Mouse (Mus musculus) neural tube, embryonic 14.5 days (tissue): ENCODE data around the gene Saa4. TPM values are rescaled to one million over a fixed set of nuclear protein-coding genes. Genes with fewer than 3 reads are reported as not detected.
A peak's percentile ranks its signal among the peaks of the same experiment; 100 is the strongest.

Source experiments
- ATAC-seq: fragments of 200-750 bp; cut with Nextera tagmentation; 2 replicates; pipeline ENCODE4 v1.8.0; 2017; ENCODE audit warnings: low read depth, mild to moderate bottlenecking, moderate TSS enrichment, moderate library complexity
- H3K27ac ChIP-seq: fragments of 300-500 bp; sonication (generic); 2 replicates; pipeline ENCODE4 v1.5.1; 2014; ENCODE audit warnings: low read depth, mild to moderate bottlenecking, control low read depth, low read length, moderate library complexity, mixed read lengths
- H3K27me3 ChIP-seq: fragments of 300-500 bp; sonication (generic); 2 replicates; pipeline ENCODE4 v1.6.1; 2014; ENCODE audit warnings: low read length; ENCODE audit not compliant: control insufficient read depth, insufficient read depth
- H3K36me3 ChIP-seq: fragments of 300-500 bp; sonication (generic); 2 replicates; pipeline ENCODE4 v1.6.1; 2014; ENCODE audit warnings: low read length, mixed read lengths; ENCODE audit not compliant: control insufficient read depth, insufficient read depth
- H3K4me1 ChIP-seq: fragments of 300-500 bp; sonication (generic); 2 replicates; pipeline ENCODE4 v1.6.1; 2014; ENCODE audit warnings: low read length; ENCODE audit not compliant: control insufficient read depth, insufficient read depth
- H3K4me2 ChIP-seq: fragments of 300-500 bp; sonication (generic); 2 replicates; pipeline ENCODE4 v1.6.1; 2014; ENCODE audit warnings: mild to moderate bottlenecking, low read depth, low read length, control low read depth
- H3K4me3 ChIP-seq: fragments of 300-500 bp; sonication (generic); 2 replicates; pipeline ENCODE4 v1.5.1; 2014; ENCODE audit warnings: low read depth, low read length, control low read depth, mixed read lengths
- H3K9ac ChIP-seq: fragments of 300-500 bp; sonication (generic); replicated peaks from 2 replicates; pipeline ENCODE4 v1.6.1; 2014; ENCODE audit warnings: low read depth, mild to moderate bottlenecking, control low read depth, low read length, mixed read lengths
- H3K9me3 ChIP-seq: fragments of 300-500 bp; sonication (generic); 2 replicates; pipeline ENCODE4 v1.6.1; 2016; ENCODE audit warnings: low read length; ENCODE audit not compliant: control insufficient read depth
- WGBS: fragments of 180-500 bp; shearing (Covaris S2); extraction: QIAGEN DNeasy Blood & Tissue Kit; methylation state at CpG from one replicate; pipeline ENCODE4 v1.1.7; 2014; 5-methylcytosine and 5-hydroxymethylcytosine counted together
- polyA plus RNA-seq: library from polyadenylated mRNA; unstranded; fragments of >200 nt; fragmentation: Nextera tagmentation; extraction: Ambion mirVana; gene quantifications from 2 replicates; pipeline ENCODE4 v1.2.1, GENCODE M21; 2014

Gene Saa4
- polyA plus RNA-seq, 1 experiment from 2014 or later = not detected

GRCm38 (mm10) chr7:46723354-46723753, 9.0 kb downstream of the Saa4 start:
- Histone ChIP-seq H3K27ac (no peak overlapping the region), H3K4me2 (no peak overlapping the region), H3K27me3 (no peaks in the 10 kb centered on the region), H3K4me3 (no peak overlapping the region), H3K4me1 (no peaks in the 10 kb centered on the region), H3K9me3 (no peaks in the 10 kb centered on the region), H3K9ac (no peak overlapping the region), H3K36me3 (no peaks in the 10 kb centered on the region)
- WGBS = 96% methylated on average over 6 of the region's 6 CpGs
- ATAC-seq = no peak

DNA sequence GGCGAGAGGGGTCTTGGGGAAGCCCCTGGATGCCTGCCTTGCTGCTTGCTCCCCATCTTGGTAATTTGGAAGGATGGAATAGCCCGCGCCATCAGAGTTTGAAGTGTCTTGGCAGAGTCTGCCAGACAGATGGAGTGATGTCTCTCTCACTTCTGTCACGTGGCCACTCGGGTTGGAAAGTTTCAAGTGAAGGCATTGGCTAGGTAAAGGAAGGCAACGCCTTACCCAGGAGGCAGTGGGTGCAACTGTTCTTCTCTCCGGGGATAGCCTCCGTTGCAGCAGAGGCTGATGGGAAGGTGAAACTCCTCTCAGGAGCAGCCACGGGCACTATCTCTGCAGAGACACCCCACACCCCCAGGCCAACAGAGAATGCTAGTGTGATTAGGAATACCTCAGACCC, 11.9 kb downstream of the Saa4 start:
- H3K36me3 ChIP-seq = no peaks in the 10 kb centered on the region
- H3K27ac ChIP-seq = no peak overlapping the region
- H3K4me1 ChIP-seq = no peaks in the 10 kb centered on the region
- H3K4me3 ChIP-seq = no peak overlapping the region
- ATAC-seq = no peak
- no peak overlapping the region for H3K4me2 ChIP-seq
- no peaks in the 10 kb centered on the region for H3K27me3 ChIP-seq
- no peaks in the 10 kb centered on the region for H3K9me3 ChIP-seq
- 86% methylated on average over 9 of the region's 9 CpGs for WGBS
- no peak overlapping the region for H3K9ac ChIP-seq

DNA sequence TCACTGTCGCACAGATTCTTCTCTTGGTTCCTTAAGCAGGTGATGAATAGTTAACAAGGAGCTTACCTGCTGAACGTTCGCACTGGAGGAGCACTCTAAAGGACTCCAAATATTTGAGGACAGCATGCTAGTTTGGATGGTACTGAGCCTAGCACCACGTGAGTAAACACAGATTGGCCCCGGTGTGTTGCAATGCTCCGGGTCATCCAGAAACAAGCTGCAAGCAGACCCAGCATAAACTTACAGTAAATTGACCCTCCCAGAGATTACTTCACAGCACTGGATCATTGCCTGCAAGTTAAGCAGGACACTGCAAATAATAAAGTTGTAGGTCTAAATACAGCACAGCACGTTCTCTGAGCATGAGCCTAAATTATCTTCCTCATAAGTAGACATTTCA, 12.9 kb downstream of the Saa4 start:
- Histone ChIP-seq H3K27ac (no peak overlapping the region), H3K27me3 (no peaks in the 10 kb centered on the region), H3K9me3 (no peaks in the 10 kb centered on the region), H3K9ac (no peak overlapping the region), H3K4me1 (no peaks in the 10 kb centered on the region), H3K36me3 (no peaks in the 10 kb centered on the region), H3K4me2 (no peak overlapping the region), H3K4me3 (no peak overlapping the region)
- no peak for ATAC-seq
- 86% methylated on average over 7 of the region's 7 CpGs for WGBS

GRCm38 (mm10) chr7:46718591-46719270, 13.7 kb downstream of the Saa4 start:
- Histone ChIP-seq H3K9me3 (no peaks in the 10 kb centered on the region), H3K4me1 (no peaks in the 10 kb centered on the region), H3K27ac (no peak overlapping the region), H3K9ac (no peak overlapping the region), H3K27me3 (no peaks in the 10 kb centered on the region), H3K4me2 (no peak overlapping the region), H3K36me3 (no peaks in the 10 kb centered on the region), H3K4me3 (no peak overlapping the region)
- WGBS = 88% methylated on average over 7 of the region's 7 CpGs
- ATAC-seq = no peak

DNA sequence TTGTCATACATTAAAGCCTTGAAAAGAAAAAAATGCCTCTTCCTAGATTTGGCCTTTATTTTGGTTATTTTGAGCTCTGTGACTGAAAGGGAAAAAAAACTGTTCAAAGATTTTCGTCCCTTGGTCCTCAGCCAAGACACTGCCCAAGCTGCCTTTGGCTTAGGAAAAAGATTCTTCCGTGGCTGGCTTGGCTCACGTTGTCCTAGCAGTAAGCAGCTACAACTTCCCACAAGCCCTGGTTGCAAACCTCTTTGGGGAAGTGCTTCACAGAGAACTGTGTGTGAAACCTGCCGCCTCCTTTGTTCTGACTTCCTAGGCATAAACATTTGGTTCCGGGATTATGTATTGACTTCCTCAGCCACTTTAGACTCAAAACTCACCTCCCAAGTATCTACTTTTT, 15.5 kb downstream of the Saa4 start:
- no peaks in the 10 kb centered on the region for H3K9me3 ChIP-seq
- no peak overlapping the region for H3K4me2 ChIP-seq
- no peak overlapping the region for H3K27ac ChIP-seq
- no peaks in the 10 kb centered on the region for H3K27me3 ChIP-seq
- no peak overlapping the region for H3K9ac ChIP-seq
- H3K36me3 ChIP-seq = no peaks in the 10 kb centered on the region
- H3K4me3 ChIP-seq = no peak overlapping the region
- H3K4me1 ChIP-seq = no peaks in the 10 kb centered on the region
- WGBS = 66% methylated on average over 5 of the region's 5 CpGs
- no peak for ATAC-seq

GRCm38 (mm10) chr7:46715600-46715999, 16.8 kb downstream of the Saa4 start, which contains the start of gene Saa3:
Saa3 (minus strand) TSS chr7:46715700.
- no peaks in the 10 kb centered on the region for H3K9me3 ChIP-seq
- no peak within 1 kb of the TSS for H3K27ac ChIP-seq
- WGBS = 86% methylated on average over 5 of the region's 5 CpGs
- H3K36me3 ChIP-seq = no peaks in the 10 kb centered on the region
- H3K27me3 ChIP-seq = no peaks in the 10 kb centered on the region
- H3K4me3 ChIP-seq = no peak within 1 kb of the TSS
- H3K4me2 ChIP-seq = no peak within 1 kb of the TSS
- ATAC-seq = no peak
- no peak within 1 kb of the TSS for H3K9ac ChIP-seq
- no peaks in the 10 kb centered on the region for H3K4me1 ChIP-seq

DNA sequence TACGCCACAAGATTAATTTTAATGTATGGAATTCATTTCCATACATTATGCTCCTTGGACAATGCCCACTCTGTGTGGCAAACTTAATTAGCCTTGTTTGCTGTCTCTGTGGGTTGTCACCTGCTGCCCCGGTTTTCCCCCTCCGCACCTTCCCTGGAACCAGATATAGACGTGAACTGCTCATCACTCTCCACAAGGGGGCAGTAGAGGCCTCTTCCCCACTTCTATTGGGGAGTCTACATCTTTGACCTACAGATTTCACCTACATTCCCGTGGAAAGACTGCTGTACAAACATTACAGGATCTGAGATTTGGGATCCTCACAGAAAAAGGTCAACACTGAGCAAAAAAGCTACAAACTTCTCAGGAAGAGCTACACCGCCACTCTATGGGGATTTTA, 17.9 kb downstream of the Saa4 start:
- H3K4me2 ChIP-seq = no peak overlapping the region
- H3K9ac ChIP-seq = no peak overlapping the region
- WGBS = 34% methylated on average over 6 of the region's 6 CpGs
- H3K4me1 ChIP-seq = peaks cover 2% of the 10 kb centered on the region; the same call in 1 of the 2 replicates
- no peaks in the 10 kb centered on the region for H3K9me3 ChIP-seq
- H3K27ac ChIP-seq = no peak overlapping the region
- no peak overlapping the region for H3K4me3 ChIP-seq
- no peak for ATAC-seq
- no peaks in the 10 kb centered on the region for H3K36me3 ChIP-seq
- H3K27me3 ChIP-seq = no peaks in the 10 kb centered on the region

DNA sequence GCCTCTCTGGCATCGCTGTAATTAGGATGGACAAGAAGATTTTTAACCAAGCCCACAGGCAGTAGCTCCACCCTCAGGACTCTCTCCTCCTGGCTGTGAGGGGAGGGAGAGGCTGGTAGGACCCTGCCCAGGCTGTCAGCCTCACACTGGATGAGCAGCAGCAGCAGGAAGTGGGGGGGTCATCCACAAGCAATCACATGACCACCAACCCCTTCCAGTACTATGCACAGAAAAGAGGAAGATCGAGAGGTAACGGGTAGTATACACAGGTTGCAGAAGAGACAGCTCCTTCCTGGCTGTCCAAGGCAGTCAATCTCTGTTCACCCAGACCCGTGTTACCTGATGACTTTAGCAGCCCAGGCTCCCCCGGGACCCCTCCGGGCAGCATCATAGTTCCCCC, 20.2 kb downstream of the Saa4 start:
- no peaks in the 10 kb centered on the region for H3K9me3 ChIP-seq
- H3K36me3 ChIP-seq = no peaks in the 10 kb centered on the region
- H3K9ac ChIP-seq = no peak overlapping the region
- H3K4me2 ChIP-seq = no peak overlapping the region
- no peaks in the 10 kb centered on the region for H3K27me3 ChIP-seq
- H3K27ac ChIP-seq = no peak overlapping the region
- no peak for ATAC-seq
- WGBS = 83% methylated on average over 6 of the region's 6 CpGs
- H3K4me3 ChIP-seq = no peak overlapping the region
- H3K4me1 ChIP-seq = peaks cover 4% of the 10 kb centered on the region; the same call in 1 of the 2 replicates

- H3K9me3 ChIP-seq = no peaks in the 10 kb centered on the region
- no peaks in the 10 kb centered on the region for H3K27me3 ChIP-seq
- peaks cover 4% of the 10 kb centered on the region; the same call in 1 of the 2 replicates for H3K4me1 ChIP-seq
- peak; percentile 98 for ATAC-seq
- peak within 1 kb of the TSS; percentile 74; the same call in 1 of the 2 replicates for H3K27ac ChIP-seq
- under 1% methylated on average over 38 of the region's 38 CpGs for WGBS
- H3K4me3 ChIP-seq = peak within 1 kb of the TSS; percentile 69
- peak within 1 kb of the TSS; percentile 82 for H3K9ac ChIP-seq
- peaks cover 11% of the 10 kb centered on the region; the same call in 1 of the 2 replicates for H3K36me3 ChIP-seq
- H3K4me2 ChIP-seq = peak within 1 kb of the TSS; percentile 51
These were observed 22.0 kb downstream of the Saa4 start, which contains the start of gene Saal1 for GRCm38 (mm10) chr7:46710390-46710844. Saal1 (minus strand) TSS chr7:46710680.
